Mouse (Mus musculus) embryo, embryonic 9.5 days (tissue): Measurements from ENCODE around the gene Nbr1.

Experiments used
- DNase-seq: peaks from one replicate; pipeline ENCODE4 v3.0.0-alpha.2; 2017; ENCODE audit errors: extremely low spot score

Nbr1 gene

GRCm38 (mm10) chr11:101551751-101552475 is at the start of gene Nbr1, which contains the start of gene Brca1:
Gene Nbr1 (plus strand): TSS chr11:101552149.
Gene Brca1 (minus strand): TSS chr11:101551955.
- peak; percentile 98 for DNase-seq

DNA sequence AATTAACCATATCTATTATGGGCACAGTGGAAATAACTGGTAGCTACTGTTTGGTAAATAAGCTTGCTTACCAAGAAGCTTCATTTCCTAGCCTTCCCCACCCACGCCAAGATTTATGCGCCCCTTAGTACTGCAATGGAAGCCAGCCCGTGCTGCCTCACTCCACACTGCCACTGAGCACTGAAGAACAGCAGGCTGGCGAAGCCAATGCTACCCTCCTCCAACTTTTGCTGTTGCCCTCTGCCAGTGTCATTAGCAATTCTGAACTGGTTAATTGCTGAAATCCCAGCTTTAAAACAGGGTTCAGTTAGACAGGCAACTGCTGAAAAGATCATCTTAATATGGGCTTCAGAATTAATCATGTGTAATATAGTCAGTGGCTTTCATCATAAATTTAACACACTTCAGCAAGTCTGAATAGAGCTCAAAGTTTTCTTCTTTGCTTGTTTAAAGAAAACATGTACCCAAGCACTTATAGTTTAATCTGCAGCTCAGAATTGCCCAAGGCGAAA is 45.6 kb upstream of the Nbr1 start:
- DNase-seq = no peak

DNA sequence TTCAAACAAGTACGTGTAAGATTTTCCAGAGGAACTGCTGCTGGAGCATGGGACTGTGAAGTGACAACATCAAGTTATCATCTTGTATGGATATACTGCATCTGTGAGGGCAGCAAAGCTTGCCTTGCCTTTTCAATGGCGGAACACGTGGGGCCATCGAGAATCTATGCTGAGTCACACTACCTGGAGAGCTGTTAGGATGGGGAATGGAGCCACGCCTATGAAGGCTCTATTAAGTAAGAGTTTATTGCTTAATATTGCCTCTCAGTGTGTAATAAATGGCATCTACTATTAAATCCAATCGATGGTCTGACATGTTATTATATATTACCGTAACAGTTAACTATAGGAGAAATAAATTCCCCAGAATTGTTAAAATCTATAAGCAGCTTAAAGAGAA is 44.9 kb upstream of the Nbr1 start:
- DNase-seq = no peak

GRCm38 (mm10) chr11:101518937-101519336 is 33.0 kb upstream of the Nbr1 start:
- DNase-seq = no peak

GRCm38 (mm10) chr11:101519364-101519763 is 32.6 kb upstream of the Nbr1 start:
- DNase-seq = no peak

GRCm38 (mm10) chr11:101524446-101524845 is 27.5 kb upstream of the Nbr1 start:
- DNase-seq = no peak

- DNase-seq = no peak
Observed at GRCm38 (mm10) chr11:101525056-101525455, 26.9 kb upstream of the Nbr1 start.

DNA sequence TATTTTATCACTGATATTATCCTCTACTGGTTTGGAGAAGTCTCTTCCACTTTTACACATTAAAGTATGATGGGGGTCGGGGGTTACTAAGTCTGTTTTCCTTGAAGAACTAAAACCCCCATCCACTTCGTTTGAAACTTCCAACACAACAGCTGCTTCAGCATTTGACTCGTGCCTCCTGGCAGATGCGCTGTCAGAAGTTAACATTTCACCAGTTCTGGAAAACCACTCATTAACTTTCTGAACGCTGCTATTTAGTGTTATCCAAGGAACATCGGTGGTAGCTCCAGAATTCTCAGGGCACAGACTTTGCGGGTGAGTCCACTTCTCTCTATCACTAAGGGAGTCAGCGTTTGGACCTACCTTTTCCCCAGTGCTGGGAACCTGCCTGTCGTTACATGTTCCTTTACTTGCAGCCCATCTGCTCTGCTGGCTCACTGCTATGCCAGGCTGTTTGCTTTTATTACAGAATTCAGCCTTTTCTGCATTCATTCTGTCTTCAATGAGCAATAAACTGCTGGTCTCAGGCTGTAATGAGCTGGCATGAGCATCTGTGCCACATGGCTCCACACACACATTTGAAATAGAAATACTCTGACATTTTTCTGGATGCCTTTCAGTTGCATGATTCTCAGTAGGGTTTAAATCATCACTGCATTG is 25.9 kb upstream of the Nbr1 start:
- no peak for DNase-seq

GRCm38 (mm10) chr11:101526686-101527085 is 25.3 kb upstream of the Nbr1 start:
- DNase-seq = no peak

GRCm38 (mm10) chr11:101543533-101543932 is 8.4 kb upstream of the Nbr1 start:
- no peak for DNase-seq

GRCm38 (mm10) chr11:101544132-101544531 is 7.8 kb upstream of the Nbr1 start:
- no peak for DNase-seq

- DNase-seq = no peak
Observed at GRCm38 (mm10) chr11:101548526-101548925, 3.4 kb upstream of the Nbr1 start.

DNA sequence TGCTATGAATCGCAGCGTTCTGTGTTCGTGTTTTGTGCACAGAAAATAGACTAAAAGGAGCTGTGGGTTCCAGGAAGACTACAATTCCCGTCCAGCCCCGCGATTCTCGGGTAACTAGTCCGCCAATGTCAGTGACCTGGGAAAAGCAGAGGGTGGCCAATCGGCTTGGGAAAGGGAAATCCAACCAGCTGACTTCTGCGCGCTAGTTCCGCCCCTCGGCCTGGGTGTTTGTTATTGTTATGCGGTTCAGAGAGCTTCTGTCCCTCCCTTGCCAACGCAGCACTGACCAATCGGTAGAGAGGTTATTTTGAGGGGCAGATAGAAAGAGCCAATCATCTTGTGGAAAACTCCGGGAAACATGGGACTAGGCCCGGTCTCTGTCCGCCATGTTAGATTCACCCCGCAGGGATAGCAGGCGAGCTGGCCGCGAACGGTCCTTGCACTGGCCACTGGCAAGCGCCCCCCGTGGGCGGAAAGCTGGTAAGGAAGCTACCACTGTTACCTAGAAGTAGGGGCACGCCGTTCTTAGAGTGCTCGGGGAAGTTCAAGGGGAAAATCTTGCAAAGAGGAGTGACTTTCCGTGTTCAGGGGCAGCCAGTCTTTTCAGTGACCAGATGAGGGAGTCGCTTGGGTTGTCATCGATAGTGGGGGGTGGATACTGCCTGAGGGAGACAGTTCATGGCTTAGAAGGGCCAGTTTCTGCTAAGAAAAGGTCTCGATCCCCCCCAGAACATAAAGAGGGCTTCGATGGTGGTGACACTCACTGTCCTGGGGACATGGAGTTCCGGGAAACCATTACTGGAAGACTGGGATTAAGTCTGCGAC is 739 bp downstream of the Nbr1 start:
- DNase-seq = peak; percentile 95

- DNase-seq = peak; percentile 2
Observed at GRCm38 (mm10) chr11:101553354-101553930, 1.5 kb downstream of the Nbr1 start.

DNA sequence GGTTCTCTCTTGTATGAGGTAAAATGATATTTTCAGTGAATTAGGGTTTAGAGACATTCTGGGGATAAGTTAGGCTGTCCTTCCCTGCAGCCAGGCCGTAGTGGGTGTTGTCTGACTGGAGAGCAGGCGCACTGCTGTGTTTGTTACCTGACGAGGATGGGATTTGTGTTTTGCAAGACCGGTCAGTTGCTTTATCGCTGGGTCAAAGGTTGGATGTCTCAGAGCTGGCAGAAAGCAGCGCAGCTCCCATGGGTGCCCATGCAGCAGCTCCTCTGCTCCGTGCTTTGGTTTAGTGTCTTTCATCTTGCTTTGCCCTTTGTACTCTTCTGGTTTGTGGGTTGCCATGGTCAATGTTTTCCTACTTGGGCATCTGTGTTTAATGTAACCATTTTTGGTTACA is 4.6 kb downstream of the Nbr1 start:
- DNase-seq = no peak

DNA sequence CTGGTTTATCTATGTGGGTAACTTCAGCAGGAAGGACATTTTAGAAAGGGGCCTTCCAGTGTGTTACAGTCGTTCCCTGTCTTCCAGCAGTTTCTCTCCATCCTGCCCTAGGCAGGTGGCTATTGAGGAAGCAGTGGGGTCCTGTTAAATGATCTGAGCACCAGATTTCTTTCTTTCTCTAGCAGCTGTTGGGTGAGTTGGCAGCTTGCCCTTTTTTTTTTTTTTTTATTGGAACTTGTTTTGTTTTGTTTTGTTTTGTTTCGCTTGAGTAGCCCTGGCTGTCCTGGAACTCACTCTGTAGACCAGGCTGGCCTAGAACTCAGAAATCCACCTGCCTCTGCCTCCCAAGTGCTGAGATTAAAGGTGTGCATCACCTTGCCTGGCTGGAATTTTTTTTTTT is 5.0 kb downstream of the Nbr1 start:
- no peak for DNase-seq

DNA sequence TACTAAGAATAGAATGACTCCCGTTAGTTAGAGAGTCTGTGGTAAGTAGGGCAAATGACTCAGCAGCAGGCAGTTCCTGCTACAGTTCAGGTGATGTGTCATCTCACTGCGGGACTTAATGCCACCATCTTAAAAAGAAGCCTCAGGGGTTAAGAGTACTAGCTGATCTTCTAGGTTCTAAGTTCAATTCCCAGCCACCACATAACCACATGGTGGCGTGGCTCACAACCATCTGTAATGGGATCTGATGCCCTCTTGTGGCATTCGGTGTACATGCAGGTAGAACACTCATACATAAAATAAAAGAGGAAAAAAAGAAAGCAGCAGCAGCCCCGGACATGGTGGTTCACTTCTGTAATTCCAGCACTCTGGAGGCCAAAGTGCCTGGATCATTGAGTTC is 10.4 kb downstream of the Nbr1 start:
- DNase-seq = peak; percentile 49

DNA sequence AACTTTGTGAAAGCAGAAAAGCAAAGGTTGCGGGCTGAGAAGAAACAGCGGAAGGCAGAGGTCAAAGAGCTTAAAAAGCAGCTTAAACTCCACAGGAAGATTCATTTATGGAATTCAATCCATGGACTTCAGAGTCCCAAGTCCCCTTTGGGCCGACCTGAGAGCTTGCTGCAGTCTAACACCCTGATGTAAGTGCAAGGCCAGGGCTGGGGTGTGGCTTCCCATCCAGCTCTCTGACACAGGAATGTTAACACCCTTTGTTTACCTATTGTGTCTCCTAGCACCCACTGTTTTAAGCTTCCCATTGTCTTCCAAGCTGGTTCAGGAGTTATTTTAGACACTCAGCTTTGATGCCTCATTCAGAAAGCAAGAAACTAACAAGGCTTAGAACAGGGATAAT is 16.5 kb downstream of the Nbr1 start:
- no peak for DNase-seq

- DNase-seq = peak; percentile 6
Observed at GRCm38 (mm10) chr11:101576116-101576515, 24.2 kb downstream of the Nbr1 start.

DNA sequence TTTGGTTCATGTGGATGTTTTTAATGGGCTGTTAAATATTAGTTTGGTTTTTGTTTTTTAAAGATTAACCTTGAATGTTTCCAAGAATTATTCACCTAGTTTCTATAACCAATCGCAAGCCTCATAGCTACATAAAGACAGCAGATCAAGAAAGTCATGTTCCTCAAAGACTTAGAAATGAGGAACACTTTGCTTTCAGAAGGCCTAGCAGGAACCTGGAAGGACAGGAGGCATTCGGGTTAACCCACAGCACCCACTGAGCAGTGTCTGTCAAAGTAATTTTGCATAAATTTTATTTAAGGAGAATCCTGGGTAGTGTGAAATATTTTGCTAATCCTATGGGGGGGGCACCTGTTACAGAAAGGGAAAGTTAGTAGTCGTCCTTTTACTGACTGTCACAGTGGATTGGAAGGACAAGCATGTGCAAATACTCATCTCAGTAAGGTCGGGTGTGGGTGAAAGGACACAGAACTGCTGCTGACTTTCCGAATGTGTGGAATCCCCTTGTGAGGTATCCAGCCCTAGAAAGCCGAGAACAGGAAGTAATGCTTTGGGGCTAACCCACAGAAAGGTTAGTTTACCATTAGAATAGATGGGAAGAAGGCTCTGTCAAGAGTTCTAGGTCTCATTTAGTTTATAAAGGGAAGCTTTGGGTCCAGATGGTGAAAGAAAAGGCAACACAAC is 29.3 kb downstream of the Nbr1 start:
- no peak for DNase-seq
